Mouse (Mus musculus) lung, postnatal 4 days (tissue): ENCODE data around the gene Tpcn1.
A peak's percentile ranks its signal among the peaks of the same experiment; 100 is the strongest.

Source experiments
- DNase-seq, 2 experiments: peaks; one replicate each; pipeline ENCODE4 v3.0.0; 2021

Tpcn1 gene

DNA sequence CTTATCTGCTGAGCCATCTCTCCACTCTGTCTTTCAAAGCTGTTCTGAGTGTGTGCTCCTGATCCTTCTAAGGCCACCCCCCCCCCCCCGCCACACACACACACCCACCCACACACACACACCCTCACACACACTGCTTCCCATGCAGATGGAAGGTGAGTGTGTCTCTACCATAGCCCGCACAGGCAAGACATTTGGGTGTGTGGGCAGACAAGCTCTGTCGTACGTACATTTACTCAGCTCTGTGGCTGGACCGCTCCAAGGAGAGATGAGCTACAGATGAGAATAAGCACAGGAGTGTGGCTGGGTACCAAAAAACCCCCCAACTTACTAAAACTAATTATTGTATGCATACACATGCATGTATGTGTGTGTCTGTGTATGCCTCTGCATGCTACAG lies 37.8 kb downstream of the Tpcn1 start:
- DNase-seq: no peak

DNA sequence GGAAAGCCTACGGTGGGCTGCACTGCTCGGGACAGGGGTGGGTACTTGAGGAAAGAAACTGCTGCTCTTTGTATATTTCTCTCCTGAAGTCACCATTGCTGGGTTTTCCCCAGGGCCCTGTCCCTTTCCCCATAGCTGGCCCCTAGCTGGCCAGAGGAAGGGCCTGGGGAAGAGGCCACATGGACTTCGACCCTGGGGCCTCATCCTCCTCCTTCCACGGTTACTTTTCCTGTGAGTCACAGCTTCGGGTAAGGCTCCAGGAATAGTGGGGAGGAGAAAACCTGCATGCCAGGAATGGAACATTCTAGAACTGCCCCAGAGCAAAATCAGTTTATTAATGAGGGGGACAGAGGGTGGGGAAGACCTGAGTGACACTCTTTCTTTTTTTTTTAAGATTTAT lies 38.3 kb downstream of the Tpcn1 start:
- no peak for DNase-seq

DNA sequence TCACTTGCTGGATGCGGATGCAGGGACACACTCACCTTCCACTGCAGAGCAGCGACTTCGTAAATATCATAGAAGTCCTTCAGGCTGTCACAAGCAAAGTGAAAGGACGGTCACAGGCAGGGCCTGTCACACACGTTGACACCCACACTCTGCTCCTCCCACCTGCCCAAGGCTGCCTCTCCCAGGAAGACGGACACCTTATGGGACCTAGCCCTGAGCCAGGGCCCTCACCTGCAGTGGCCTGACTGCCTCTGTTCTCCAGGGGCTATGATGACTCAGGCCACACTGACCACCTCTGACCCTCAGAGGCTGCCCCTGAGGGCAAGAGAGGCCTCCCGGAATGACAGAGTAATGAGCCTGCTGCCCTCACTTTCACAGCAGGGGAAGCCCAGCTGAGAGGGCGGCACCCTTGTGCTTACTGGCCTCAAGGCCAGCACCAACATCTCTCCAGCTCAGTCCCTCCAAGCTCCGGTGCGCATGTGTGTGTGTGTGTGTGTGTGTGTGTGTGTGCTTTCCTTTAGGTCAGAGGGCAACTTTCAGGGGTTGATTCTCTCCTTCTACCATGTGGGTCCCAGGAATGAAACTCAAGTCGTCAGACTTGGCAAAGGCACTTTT lies 40.1 kb downstream of the Tpcn1 start:
- DNase-seq: no peak

DNA sequence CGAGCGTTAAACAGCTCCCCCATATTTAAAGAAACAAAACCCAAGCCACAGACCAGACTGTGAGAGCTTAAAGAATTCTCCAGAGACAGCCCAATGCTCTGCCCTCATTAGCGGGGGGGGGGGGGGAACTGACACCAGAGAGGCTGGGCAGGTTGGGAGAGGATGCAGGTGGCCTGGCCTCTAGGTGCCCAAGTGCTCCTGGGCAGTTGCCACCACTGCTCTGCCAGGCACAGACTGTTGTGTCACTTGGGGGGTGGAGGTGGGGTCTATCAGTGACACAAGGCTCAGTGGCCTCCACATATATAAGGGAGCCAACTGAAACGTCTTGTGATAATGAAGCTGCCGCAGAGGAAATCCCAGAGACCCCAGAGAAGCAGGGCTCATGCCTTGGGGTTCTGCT lies 51.8 kb downstream of the Tpcn1 start:
- no peak for DNase-seq

DNA sequence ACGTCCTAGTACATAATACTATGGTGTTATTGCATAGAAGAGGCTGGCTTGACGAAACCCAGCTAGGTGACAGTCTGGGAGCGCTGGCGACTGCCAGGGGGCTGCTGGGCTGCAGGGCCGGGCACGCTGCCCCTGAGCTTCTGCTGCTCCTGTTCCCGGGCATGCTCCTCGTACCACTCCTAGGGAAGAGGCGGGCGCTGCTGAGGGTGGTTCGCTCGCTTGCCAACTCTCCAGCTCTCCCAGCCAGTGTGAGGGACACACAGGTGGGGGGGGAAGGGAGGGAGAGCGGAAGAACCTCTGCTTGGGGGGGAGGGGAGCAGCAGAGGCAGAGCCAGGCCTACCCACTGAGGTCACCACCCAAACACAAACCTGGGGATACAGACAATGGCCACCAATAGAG lies 52.4 kb downstream of the Tpcn1 start:
- peak in 1 of 2 experiments; percentile 58 for DNase-seq

DNA sequence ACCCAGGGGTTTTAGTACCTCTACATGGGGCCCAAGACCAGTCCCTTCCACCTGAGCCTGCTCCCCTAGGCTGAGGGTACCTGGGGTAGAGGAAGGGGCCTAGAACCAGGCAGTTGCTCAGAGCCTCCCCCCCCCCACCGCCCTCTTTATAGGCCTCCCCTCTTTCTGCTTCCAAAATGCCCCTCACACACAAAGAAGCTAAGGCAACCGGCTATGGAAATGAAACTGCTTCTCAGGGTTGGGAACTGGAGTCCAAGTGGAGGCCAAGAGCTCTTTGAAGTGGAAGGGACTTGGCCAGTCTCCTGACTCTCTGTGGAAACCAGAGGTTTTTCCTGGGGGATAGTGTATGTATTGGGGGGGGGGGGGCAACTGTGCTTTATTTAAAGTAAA lies 53.8 kb downstream of the Tpcn1 start:
- no peak for DNase-seq

DNA sequence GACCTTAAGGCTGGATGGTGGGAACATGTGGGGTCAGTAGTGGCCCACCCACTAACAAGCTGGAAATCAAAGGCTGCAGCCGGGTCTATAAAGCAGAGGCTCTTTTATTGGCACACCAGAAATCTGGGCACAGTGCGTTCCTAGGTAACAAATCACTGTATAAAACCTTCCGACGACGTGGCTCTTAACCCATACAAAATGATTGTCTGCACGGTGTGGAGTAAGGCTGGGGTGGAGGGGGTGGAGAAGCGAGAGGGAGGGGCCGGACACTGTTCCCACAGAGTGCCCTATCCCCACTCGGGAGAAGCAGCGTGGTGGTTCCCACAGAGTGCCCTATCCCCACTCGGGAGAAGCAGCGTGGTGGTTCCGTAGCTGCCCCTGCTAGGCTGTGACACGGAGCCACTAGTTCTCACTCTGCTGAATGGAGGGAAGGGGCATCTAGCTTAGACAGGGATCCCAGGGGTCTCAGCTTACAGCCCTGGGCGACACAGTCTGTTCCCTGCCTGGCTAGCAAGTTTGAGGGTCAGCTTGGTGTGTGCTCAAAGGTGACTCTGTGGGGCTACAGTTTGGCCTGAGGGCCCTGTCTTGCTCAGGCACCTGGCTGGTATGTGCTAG lies 54.3 kb downstream of the Tpcn1 start:
- no peak for DNase-seq

DNA sequence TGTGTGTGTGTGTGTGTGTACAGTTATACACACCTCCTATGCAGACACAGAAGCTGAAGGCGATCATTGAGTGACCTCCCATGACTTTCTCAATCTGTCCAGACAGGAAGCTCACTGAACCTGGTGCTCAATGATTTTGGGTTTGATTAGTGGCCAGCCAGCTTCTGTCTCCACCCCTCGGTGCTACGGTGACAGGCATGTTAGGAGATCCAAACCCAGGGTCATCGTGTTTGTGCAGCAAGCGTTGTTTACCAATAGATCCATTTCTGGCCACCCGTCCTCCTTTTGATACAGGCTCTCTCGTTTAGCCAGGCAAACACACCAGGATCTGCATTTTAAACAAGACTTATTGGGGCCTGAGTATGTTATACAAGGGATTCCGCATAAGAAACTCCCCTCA lies 56.8 kb downstream of the Tpcn1 start:
- DNase-seq: no peak

DNA sequence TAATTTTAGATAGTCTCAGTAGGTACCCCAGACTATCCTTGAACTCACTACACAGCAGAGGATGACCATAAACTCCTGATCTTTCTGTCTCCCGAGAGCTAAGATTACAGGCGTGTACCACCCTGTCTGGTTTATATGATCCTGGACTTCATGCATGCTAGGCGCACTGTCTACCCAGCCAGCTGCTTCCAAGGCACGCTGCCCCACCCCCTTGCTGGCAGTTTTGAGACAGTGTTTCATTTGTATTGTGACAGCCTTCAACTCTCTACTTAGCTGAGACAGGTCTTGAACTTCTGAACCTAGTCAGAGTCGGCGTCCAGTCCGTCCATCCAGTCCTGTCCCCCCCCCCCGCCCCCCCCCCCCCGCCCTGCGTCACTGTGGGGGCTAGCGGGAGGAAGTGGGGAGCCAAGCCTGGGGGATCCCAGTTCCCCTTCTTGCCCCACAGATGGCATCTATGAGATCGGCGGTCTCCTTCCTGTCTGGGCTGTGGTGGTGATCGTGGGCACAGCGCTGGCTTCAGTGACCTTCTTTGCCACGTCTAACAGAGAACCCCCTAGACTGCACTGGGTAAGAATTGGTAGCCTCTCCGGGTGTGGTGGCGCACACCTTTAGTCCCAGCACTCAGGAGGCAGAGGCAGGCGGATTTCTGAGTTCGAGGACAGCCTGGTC lies 61.0 kb downstream of the Tpcn1 start:
- DNase-seq: no peak

DNA sequence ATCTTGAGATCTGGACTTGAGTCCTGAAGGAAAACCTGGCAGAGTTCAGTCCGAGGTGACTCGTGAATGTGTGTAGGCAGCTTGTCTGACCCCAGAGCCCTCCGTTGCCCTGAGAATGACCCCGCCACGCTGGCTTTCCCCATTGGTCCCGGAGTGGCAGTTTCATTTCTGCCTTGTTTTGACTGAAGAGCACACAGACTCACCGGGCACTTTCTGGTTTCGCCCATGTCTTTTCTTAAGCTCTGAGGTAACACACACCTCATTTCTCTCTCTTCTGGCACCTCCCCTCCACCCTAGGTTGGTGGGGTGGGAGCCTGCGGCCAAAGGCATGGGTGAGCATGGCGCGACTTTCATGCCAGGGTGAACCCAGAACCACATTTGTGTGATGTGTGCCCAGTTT lies 62.2 kb downstream of the Tpcn1 start:
- no peak for DNase-seq

DNA sequence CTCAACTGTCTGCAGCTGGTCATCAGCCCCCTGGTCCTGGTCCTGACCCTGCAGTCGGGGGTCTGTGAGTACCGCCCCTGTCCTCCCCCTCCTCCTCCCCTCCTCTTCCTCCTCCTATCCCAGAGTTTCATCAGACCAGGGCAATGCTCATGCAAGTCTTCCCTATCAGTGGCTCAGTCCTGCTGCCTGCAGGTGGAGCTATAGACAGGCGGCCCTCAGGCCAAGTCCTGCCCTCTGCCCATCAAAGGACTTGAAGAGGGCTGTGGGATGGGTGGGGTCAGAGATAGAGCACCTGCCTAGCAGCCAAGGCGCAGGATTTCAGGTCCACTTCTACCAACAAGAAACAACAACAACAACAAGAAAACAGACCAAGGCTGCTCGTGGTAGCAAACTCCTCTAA lies 62.7 kb downstream of the Tpcn1 start:
- DNase-seq: no peak

DNA sequence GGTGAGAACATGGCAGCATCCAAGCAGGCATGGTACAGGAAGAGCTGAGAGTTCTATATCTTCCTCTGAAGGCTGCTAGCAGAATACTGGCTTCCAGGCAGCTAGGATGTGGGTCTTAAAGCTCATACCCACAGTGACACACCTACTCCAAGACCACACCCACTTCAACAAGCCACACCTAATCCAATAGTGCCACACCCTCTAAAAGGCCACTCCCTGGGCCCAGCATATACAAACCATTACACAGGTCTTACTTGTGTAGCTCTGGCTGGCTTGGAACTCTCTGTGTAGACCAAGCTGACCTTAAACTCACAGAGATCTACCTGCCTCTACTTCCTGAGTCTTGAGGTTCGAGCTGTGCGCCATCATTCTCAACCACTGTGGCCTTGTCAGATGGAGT lies 63.7 kb downstream of the Tpcn1 start:
- no peak for DNase-seq

DNA sequence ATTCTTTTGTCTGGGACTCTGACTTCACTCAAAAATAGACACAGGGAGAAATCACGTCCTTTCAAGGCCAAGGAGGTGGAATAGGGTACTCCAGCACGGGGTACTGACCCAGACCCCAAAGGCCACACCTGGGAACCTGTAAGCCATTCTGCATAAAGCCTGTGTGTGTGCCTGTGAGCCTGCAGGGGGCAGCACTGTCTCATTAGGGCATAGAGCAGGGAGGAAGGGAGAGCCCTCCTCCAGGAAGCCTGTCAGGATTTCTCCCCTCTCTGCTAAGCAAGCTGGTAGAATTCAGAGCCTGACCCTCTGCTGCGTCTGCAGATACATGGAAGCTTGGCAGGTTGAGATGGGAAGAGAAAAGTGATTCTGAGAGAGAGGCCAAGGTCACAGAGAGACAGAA lies 65.8 kb downstream of the Tpcn1 start:
- peak in 1 of 2 experiments; percentile 43 for DNase-seq

DNA sequence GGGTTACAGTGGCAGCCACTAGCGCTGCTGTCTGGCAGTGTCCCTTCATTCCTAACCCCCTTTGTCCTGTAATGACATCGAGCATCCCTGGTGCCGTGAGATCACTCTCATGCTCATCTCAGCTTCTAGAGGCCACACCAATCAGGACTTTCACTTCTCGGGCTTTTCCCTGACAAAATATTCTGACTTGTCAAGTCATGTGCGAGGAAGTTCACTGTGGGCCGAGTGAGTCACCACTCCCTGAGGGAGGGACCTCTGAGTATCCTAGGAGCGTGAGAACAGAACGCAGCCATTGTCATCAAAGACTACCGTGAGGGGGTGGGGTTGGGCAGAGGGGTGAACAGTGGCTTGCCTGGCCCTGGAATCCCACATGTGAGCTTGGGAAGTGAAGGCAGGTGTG lies 70.9 kb downstream of the Tpcn1 start:
- no peak for DNase-seq

DNA sequence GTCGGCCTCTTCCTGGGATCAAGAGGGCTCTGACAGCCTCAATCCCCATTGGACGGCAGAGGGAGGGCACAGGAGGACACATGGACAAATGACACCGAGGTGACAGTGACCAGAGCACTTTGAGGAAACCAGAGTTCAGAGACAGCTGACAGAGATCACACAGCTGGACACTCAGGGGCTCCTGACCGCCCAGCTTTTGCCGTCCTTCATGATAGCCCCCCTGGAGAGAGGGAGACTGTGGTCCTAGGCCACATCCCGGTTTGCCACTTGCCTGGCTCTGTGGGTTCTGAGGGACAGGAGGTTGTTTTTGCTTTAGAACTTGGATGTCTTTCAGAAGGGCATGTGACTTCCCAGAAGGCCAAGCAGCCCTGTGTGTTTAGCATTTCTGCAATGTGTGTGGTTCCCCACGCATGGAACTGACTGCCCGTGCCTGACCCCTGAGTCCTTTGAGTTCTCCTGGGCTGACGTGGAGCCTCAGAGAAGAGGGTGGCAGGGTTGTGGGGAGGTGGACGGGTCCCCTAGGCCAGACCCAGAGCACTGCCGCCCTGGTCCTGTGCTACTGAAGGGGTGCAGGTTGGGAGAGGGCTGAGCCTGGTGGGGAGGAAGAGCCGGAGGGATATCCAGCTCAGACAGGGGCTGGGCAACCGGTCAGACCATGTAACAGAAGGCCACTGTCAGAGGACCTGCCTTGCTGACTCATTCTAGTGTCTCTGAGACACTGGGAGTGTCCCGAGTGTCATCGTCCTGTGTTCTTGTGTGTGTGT lies 72.1 kb downstream of the Tpcn1 start:
- peak; percentile 31 to 46 for DNase-seq

DNA sequence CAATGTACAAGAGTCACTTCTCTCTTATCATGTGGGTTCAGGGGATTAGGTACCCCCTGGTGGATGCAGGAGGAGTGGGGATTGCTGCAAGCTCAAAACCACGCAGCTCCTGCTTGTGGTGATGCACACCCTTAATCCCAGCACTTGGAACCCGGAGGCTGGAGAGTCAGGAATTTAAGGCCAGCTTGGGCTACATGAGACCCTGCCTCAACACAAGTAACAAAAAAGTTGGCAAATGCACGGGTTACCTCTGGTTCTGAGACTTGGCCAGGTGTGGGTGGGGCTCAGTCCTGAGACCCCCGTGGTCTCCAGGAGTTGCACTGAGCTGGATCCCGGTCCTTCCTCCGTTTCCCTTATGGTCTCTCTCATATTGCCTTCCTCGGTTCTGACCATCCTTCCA lies 73.0 kb downstream of the Tpcn1 start:
- no peak for DNase-seq

DNA sequence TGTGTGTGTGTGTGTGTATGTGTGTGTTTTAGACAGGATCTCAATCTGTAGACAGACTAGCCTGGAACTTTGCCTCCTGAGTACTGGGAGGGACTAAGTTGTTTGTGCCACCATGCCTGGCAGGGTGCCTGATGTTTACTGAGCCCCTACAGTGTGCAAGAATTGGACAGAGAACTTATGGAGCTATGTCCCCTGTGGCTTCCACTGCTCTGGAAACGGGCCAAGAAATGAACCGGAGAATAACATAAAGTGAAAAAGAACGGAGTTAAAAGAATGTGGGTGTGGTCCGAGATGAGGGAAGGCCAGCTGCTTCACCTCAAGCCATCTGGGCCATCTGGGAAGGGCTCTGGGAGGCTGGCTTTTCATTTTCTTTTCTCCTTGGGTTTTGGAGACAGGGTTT lies 73.7 kb downstream of the Tpcn1 start:
- peak; percentile 75 to 83 for DNase-seq

DNA sequence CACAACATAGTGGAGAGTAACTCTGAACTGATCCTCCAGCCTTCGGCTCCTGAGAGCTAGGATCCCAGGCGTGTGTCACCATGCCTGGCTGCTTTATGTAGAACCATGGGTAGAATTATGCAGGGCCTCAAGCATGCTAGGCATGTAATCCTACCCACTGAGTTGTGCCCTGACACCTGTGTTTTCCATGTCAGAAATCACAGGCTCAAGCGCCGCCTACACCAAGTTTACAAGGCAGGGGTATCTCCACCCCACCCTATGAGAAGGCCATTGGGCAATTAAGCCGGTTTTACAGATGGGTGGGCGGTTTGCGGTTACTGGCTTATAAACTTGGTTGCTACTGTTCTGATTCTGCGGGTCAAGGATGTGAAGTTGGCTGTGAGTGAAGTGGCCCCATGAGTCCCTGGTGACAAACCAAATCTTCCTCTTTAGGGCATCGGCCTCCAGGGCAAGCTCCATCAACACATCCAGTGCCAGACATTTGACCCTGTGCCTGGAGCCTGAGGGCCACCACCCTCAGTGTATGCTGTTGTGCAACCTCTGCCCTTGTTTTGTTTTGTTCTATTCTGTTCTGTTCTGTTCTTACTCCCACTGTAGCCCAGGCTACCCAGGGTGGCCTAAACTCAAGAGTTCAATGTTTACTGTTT lies 74.3 kb downstream of the Tpcn1 start:
- DNase-seq: peak in 1 of 2 experiments; percentile 30

DNA sequence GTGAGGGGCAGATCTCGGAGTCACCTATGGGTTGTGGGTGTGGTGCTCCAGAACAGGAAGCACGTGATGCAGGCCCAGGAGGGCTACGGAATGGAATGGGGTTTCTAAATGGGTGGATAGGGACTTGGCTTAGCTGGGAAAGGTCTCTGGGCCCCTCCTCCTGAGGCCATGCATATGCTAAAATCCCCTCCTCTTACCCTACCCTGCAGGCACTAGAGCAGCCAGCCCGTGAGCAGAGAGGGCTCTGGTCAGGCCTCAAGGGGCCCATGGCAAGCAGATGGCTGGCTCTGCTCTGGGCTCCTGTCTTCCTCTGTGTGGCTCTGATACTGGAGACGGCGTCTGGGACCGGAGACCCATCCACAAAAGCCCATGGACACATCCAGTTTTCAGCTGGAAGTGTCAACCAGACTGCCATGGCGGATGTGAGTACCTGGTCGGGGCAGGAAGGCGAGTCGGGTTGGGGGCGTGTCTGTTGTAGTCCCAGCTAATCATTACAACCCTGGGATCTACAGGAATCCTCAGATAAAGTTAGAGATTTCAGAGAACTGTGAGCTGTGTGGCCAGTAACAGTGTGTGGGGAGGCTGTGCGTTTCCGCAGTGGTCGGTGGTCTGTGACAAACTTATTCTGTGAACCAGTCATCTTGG lies 75.4 kb downstream of the Tpcn1 start:
- no peak for DNase-seq

DNA sequence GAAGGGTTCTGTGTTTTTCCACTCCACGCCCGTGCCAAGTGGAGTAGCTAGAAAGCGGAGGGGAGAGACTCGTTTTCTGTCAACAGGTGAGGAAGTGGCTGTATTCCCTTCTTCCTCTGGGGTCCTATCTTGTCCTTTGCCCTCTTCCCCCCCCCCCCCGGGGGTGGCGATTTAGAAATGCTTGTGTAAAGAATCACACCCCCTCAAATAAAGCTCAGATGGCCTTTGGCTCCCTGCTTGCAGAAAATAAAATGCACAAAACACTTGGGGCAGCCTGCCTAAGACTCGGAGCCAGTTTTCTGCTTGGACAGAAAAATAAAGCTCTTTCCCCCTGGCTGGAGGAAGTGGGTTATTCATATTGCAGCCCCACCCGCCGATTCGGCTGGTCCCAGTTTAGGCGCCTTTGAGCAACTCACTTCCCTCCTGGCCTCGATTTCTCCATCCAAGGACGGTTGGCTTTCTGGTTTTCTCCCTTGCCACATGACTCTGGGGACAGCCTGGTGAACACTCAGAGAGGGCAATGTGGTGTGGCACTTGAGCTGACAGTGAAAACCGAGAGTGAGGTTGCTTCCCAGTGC lies 76.7 kb downstream of the Tpcn1 start:
- DNase-seq: peak; percentile 55 to 63

DNA sequence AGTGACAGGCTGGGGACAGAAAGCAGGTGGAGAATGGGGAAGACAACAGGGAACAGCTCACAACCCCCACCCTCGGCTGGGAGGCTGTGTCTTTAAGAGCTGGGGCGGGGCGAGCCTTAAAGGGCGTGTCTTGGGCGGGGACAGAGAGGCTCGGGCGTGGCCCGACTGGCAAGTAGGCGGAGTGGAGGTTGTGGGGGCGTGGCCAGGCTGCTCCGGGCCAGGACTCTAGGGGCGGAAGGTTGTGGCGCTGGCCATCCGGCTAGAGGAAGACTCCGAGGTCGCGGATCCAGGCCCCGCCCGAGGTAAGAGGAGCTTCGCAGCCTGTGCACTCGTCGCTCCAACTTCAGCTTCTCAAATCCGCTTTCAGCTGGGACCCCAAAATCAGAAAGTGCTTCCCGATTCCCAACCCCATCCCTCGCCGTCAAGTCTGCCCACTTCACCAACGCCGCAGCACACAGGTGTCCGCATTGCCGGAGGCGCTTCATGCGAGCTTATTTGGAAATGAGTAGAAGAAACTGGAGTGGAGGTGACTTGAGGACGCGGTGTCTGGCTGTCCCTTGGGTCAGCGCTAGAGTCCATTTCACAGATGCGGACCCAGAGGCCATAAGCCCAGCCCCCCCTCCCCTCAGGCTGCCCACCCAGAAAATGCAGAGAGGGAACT lies 77.4 kb downstream of the Tpcn1 start, which contains the start of gene Slc8b1:
Gene Slc8b1 (plus strand): TSS at position 187 of the 661 bp plus-strand sequence.
- DNase-seq: peak; percentile 96 to 98

DNA sequence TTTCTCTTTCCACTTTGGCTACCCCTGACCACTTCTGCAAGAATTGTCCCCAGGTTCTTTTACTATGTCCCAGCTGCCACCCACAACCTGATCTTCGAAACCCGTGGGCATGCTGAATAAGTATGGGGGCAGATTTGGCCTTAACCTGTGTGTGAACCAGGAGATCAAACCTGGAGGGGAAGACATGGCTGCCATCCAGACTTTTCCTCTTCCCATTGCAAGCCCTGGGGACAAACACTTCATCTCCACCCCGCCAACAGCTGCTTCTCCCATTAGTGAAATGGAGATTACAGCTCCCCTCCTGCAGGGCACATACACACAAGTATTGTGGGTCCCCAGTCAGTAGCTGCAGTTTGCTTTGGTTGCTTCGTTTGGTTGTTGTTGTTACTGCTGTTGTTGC lies 81.2 kb downstream of the Tpcn1 start:
- no peak for DNase-seq
